Mouse (Mus musculus) lung, adult 18-20 months (tissue): ENCODE results near the gene Hnrnpa0.

Experiments
- DNase-seq, 2 experiments: peaks; one replicate each; pipeline ENCODE4 v3.0.0; 2022; ENCODE audit warnings: mixed read lengths in 2 of 2

Gene Hnrnpa0

DNA sequence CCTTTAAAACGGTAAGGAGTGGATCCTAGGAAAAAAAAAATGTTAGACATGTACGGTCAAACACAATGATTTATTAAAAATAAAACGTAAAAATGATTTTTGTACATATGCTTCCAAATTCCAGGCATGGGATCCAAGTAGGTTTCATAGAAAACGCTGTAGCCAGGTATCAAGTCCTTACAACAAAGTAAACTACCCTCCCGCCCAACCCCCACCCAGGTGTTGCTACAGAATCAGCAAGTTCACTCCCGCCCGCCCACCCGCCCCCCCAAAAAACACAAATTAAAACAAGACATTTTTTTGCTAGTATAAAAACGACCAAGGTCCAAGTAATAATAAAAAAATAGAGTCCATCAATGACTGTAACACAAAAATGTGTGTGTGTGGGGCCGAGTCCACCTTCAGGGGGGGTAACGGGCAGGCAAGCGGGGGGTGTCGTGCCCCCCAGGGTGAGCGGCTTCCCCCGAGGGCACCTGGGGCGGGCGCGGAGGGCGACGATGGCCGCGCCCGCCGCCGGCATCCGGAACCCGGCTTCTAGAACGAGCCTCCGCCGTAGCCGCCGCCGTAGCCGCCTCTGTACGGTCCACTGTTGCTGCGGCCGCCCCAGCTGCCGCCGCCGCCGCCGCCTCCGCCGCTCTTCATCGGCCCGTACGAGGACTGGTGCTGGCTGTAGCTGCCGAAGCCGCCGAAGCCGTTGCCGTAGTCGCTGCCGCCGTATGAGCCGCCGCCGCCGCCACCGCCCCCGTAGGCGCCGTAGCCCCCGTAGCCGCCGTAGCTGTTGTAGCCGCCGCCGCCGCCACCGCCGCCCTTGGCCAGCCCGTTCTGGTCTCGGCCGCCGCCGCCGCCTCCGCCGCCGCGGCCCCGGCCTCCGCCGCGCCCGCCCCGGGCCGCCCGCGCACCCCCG, 1.2 kb downstream of the Hnrnpa0 start:
- DNase-seq = no peak

DNA sequence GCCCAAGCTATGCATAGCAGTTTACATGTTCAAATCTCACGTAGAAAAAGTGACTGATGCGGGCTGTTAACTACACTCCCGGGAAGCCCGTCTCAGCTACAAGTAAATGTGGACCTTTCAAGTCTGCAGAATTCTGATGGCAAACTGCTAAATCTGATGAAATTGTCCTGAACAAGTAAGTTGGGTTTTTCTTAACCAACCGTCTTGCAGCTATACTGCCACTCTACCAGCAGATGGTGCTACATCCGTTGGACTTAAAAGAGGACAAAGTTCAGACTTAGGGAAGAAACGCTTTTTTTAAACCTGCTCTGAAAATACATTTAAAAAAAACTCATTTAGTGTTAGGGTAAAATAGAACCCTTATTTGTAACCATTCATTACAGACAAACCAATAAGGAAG, 2.2 kb downstream of the Hnrnpa0 start:
- DNase-seq = peak; percentile 43 to 69

DNA sequence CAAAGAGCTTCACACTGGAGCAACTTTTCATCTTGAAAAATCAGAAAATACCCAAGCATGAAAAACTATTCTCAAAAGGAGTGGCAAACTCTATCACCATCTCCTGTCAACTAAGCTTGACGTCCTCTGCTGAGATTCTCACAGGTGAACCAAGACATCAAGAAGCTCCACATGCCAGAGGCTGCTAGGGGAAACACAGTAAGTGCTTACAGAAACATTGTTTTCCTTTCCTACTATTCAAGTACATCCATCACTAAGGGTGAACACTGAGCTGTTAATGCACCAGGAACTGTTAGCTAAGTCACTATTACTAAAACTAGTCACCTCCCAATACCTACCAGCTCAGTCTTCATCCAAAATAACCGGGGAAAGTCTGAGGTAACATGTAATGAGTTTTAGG, 3.4 kb downstream of the Hnrnpa0 start:
- DNase-seq = no peak

DNA sequence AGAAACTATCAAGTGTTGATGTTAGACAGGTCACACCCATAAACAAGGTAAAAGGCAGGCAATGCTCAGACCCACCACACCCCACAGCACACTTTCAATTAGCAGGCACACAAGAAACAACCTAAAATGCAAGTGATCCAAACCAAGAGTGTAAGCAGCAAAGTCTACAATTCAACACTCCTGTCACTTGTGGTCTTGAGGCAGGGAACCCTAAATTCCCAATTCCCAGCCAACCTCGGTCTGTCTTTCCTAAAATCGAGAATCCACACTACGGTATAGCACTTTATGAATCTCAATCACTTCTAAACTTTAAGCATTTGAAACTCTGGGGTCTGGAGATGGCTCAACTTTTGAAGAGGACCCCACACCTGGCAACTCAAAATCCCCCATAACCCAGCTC, 4.1 kb downstream of the Hnrnpa0 start:
- no peak for DNase-seq

DNA sequence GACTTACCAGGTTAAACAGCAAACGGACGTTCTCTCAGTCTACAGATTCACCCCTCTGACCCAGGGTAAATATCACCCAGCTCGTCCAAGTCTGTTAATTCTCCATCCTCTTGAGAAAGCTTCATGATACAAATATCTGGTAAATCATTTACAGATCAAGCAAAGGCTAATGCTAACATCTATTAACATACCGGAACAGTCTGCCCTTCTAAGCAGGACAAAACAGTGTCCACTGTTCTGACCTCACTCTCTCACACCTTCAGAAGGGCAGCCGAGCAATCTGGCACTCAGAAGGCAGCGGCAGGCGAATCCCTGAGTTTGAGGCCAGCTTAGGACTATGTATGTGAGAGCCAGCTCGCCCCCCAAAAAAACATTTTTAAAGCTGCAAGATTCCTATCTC, 5.0 kb downstream of the Hnrnpa0 start:
- DNase-seq = no peak

DNA sequence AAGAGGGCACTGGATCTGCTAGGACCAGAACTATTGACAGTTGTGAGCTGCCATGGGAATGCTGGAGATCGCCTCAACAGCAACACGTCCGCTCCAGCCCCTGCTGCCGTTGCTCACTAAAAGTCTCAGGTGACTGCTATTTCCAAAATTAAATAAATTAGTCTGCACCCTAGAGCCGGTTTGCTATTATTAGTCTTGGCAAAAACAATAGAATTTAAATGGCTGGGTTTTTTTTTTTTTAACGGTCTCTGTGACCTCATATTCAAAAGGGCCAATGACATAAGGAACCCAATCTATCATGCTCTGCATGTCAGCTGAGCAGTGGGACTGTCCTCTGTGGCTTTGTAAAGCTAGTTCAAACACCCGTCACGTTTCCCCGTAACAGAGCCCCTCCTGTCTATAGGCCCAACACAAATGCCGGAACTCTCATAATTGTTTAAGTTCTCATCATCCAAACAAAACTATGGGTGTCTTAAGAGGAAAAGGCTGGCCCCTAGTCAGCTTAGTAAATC, 5.5 kb downstream of the Hnrnpa0 start:
- DNase-seq = no peak

DNA sequence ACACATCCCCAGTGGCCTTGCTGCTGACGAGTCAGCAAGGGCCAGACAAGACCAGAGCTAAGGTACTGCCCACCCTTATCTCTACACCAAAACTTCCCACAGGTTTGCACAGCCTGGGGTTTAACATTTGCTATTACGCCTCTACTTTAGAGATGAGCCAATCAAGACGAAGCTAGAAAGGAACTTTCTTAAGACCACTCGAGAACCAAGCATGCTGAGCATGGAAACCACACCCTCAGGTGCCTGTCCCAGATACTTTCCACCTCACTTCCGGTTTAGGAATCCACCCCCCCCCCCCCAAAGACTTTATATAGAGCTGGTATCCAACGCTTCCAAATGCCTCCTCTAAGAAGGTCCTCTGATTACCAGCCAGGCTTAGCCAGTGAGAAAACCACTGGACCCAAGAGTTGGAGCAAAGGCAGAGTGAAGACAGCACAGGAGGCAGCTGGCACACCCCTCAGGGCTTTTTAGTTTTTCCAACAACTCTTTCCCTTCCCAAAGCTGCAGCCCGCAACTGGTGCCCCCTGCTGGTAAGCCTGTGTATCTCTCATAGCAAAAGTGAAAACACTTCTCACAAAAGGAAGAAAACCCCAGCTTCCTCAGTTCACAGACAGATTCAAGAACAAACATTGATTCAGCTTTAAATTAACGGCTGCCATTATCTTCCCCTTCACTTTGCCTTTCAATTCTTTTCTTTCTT, 10.9 kb downstream of the Hnrnpa0 start:
- DNase-seq = peak; percentile 66 to 73

DNA sequence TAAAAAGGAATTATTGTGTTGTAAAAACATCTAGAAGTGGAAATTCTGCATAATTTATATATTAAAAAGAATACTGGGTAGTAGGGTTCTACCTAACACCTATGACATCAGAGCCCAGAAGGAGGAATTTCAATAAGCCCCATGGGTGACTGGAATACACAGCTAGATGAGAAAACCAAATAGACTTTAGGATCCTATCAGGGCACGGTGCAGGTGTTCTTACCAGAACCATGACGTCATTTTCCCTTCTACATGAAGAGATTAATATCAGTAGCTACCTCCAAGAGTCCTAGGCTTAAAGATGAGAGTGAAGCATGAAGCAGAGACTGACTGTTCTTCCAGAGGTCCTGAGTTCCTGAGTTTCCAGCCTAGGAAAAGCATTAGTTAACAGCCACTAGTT, 11.6 kb downstream of the Hnrnpa0 start:
- no peak for DNase-seq

DNA sequence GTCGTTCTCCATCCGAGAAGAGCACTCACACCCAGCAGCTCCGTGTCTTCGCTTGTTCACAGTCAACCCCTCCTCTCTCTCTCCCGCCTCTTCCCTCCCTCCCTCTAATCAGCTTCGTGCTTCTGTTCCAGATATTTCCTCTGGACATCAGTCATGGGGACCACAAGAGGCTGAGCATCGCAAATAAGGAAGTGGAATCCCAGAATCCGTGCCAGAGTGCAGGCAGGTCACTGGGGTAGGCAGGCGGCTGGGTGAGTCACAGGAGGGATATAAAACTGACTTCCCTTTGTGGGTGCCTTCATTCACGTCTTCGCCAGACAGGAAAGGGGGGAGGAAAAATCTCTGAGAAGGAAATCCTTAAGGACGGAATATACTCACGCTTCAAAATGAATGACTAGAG, 13.1 kb downstream of the Hnrnpa0 start:
- DNase-seq = peak; percentile 68

DNA sequence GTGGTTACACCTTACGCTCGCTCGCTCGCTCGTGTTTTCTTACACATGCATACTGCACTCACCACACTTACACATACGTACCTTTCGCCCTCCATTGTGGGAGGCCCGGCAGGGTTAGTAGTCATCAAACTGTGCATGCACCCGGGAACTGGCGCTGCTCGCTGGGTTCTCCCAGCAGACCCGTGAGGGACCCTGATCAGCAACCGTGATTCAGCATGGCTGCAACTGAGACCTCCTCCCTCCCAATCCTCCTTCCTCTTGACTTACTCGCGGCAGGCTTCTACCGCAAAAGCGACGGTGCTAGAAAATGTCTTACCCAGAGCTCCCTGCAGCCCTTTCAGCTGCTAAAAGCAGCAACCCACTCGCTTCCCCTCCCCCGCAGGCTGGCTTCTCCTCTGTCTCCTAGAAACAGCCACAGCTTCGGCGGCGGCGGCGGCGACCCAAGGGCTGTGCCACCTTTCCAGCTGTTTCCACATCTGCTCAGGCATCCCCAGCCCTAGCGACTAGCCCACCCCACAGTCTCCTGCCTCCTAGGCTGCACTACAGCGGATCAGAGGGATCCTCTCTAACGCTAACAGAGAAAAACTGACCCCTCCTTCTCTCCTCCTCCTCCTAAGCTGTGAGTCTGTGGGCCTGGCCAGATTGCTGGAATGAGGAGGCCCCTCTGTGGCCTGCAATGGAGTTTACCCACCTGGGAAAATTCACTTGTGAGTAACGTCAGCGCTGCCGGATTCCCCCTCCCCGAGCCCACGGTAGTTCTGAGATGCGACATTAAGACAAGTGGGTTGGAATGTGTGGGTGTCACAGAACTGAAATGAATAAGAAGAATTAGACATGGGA, 15.1 kb downstream of the Hnrnpa0 start, which contains the start of gene Klhl3:
TSS of gene Klhl3 (minus strand) at position 532 of the 840 bp plus-strand sequence.
- peak; percentile 49 to 63 for DNase-seq

DNA sequence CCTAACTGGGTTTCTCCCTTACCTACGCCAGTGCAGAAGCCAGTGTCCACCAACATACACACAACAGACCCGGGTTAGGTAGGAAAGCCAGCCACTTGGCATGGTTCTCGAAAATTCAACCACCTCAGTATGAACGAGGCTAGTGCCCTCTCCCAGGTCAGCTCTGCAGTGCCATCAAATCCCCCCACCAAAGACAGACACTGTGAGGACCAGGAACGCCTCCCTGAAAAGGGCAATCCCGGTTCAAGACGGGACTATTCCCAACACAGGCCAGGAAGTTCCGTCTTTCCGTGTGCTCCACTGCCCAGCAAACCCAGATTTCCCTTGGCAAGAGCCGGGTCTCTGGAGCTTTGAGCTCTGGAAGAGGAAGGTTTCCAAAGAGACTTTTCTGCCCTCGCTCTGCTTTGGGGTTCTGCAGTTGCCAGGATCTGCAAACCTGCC, 15.7 kb downstream of the Hnrnpa0 start:
- no peak for DNase-seq

DNA sequence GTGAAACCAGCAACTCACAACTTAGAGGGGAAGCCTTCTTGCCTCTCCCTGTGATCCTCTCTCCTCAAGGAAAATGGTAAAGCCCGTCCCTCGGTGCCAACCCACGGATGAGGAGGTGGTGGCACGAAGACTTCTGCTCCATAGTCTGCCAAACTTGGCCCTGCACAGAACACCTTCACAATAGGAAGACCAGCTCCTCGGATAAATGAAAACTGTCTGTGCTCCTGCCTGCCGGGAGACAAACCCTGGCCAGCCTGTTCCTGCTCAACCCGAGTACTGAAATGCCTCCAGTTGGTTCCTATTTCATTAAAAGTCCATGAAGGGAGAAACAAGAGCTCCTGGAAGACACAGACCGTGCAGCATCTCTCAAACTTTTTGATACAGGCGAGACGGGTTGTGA, 16.2 kb downstream of the Hnrnpa0 start:
- no peak for DNase-seq

DNA sequence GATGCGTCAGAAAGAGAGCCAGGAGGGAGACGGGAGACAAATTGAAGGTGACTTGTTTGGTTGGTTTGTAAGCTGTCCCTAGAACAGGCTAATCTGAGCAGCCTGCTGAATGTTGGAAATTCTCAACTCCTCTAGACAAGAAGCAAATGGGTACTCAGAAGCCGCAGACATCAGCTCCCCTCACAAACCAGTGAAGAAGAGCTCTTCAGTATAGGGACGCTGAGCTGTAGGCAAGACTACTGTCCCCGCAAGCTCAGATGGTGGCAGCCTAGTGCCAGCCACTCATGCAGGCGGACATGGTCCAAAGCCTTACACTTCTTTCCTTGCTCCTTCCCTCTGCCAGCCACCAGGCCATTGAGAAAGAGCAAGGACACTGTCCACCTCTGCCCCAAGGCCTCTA, 17.1 kb downstream of the Hnrnpa0 start:
- DNase-seq = no peak

DNA sequence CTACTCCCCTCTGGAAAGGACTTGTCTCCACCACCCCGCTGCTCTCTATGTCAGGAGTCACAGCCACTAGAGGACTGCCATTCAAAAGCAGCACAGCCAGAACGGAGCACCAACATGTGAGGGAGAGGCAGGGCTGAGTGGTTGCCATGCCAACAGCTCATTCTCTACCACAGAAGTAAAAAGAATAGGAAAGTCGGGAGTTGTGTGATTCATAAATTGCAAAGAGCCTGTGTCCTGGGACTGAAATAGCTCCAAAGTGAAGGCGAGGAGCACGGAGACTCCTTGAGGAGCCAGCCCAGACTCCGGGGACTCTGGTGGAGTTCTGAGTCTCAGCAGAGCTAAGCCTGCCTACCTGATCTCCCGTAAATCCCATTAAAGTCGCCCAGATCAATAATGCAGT, 37.7 kb downstream of the Hnrnpa0 start:
- DNase-seq = no peak

DNA sequence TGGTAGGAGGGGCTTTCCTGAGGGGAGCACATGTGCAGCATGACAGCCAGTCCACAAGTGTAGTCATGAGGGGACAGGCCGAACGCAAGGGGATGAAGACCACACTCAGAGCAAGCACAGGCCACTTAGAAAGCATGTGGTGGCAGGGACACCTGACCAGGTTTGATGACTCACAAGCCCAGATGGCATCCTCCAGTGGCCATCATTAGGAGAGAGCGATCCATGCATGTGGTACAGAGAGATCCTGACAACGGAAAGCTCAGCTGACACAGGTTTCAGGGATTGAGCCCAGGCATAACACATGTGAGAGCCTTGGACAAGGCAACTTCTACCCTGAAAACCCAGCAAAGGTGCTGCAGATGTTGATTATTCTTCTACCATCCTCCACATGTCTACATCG, 44.0 kb downstream of the Hnrnpa0 start:
- DNase-seq = no peak

DNA sequence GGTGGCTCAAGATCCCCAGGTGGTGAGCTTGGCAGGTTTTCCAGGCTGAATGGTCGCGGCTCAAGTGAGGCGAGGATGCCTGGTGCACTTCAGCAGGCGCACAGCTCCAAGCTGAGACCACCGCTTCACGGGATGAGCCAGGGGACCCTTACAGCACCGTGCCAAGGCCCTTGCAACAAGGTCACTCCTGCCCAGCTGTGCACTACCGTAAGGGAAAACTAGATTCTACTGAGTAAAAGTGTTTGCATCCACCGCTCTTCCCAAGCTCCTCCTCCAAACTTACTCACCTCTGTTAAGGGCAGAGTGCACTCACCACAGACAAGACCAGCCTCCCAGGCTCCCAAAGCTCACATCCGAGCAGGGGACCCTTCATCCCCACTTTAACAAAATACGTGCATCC, 44.8 kb downstream of the Hnrnpa0 start:
- DNase-seq = no peak

DNA sequence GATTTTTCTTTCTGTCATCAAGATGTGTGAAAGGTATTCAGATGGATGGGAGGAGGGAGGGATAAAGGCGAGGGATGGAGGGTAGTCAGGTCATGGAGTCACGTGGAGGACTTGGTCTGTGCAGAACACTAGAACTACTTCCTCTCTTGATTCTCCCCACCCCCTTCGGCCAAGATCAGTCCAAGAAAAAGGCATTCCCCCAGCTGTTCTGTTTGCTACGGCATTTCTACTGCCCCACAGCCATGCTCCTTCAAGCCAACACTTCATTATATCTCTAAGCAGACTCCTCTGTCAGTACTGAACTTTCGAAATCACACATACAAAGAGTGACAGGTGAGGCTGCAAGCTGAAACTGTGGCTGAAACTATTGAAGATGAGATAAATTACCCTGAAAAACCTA, 45.3 kb downstream of the Hnrnpa0 start:
- peak in 1 of 2 experiments; percentile 27 for DNase-seq

DNA sequence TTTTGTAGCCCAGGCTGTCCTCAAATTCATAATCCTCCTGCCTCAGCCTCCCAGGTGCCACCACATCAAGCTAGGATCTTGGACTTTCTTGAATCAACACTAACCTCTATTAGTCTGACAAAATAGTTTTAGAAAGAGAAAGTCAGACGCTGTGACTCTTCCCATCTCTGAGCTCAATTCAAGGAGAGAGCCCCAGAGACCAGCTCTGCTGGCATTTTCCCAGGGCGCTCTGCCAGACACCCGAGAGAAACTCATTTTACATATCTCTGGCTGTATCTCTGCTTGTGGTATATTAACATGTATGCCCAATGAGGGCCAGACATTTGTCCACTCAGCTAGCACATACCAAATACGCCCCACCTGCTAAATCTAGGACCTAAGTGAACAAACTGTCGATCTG, 50.0 kb downstream of the Hnrnpa0 start:
- no peak for DNase-seq
